14 mouse cellular contexts compared by ENCODE assay signal in the genomic region with DNA sequence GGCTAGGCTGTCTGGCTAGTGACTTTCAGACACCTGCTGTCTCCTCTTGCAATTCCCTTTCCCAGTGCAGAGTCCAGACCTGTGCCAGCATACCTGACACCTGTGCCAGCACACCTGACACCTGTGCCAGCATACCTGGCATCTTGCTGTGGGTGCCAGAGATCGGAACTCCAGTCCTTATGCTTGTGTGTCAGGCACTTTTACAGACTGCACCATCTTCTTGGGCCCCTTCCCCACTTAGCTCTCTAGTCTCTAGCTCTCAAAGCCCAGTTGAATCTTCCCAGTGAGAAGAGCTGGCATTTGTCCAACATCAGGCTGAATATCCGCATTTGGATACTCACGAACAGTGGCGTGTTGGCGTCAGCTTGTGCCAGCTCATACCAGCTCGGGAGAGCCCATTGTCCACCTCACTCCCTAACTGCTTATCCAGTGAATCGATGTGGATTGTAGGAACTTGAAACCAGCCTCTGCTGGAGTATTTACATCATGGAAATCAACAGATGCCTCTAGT. TPM values are rescaled to one million over a fixed set of nuclear protein-coding genes. Genes with fewer than 3 reads are reported as not detected.
DNase-seq lines count a peak whose midpoint lies in the region; TF ChIP-seq lines count a peak whose summit lies in the region.
"Had no signal": no experiment of that assay in that cellular context is flagged by ENCODE, and none has a peak within 500 bp of the region (broad histone marks: within the 10 kb centered on the region; RNA-seq: fewer than 3 reads in every experiment).

No protein-coding gene starts in this region.

- intact Hi-C loops in left cerebral cortex, postnatal 4 days (cut with DNase I): no loop called here
- intact Hi-C loops in left cerebral cortex, adult 2 months (cut with DNase I): no loop called here
- intact Hi-C loops in gastrocnemius, postnatal 36 days (cut with DNase I): no loop called here

- no peak for TF ChIP-seq CTCF in left cerebral cortex, adult 2 months (IDR thresholded peaks at IDR 0.05)

- no peak overlapping the region for H3K4me3 ChIP-seq in left cerebral cortex, adult 2 months
- H3K4me3 ChIP-seq: intestine, embryonic 15.5 days; liver, embryonic 15.5 days; myocyte had no signal

- DNase-seq in gastrocnemius, adult 18-20 months (ENCODE audit: low spot score): peak; percentile 3
- DNase-seq in gastrocnemius, adult 8-10 months (ENCODE audit: low spot score in 2 of 2): no peak
- peak; percentile 73 for DNase-seq in left cerebral cortex, postnatal 4 days
- no peak for DNase-seq in left cerebral cortex, adult 2 months (ENCODE audit: extremely low spot score in 1 of 2, low spot score in 2 of 2)
- peak; percentile 80 for DNase-seq in Muller cell, postnatal 12 days (ENCODE audit: inconsistent ontology term)
- DNase-seq in cerebellum, adult 9-11 months: peak; percentile 88
- no peak for DNase-seq in urinary bladder, postnatal 36 days (ENCODE audit: low spot score in 2 of 2)
- DNase-seq in gastrocnemius, postnatal 36 days: no peak
- DNase-seq: embryo, embryonic 11 days; thymus, postnatal 14 days had no signal

- H3K27ac ChIP-seq in left cerebral cortex, adult 2 months: no peak overlapping the region
- H3K27ac ChIP-seq: intestine, embryonic 15.5 days; liver, embryonic 15.5 days had no signal

RNA-seq across cellular contexts. Expression of gene Gnb2, which starts 6.0 kb away (rescaled TPM):
- 100 to 1,000 TPM; 111 to 134 TPM for total RNA-seq in gastrocnemius, adult 18-20 months (2021)
- 100 to 1,000 TPM; 118 to 137 (median 128) TPM for total RNA-seq in gastrocnemius, adult 8-10 months (2022)
- total RNA-seq in left cerebral cortex, postnatal 4 days (2021): 1,000 to 10,000 TPM; 1,140 to 1,206 TPM
- 100 to 1,000 TPM; 570 to 583 TPM for total RNA-seq in left cerebral cortex, adult 2 months (2021)
- total RNA-seq in gastrocnemius, postnatal 36 days (2021): 100 to 1,000 TPM; 107 to 129 TPM

RNA-seq across cellular contexts. Expression of gene Epo, which starts 6.3 kb away (rescaled TPM):
- not detected for total RNA-seq in gastrocnemius, adult 18-20 months (2021)
- total RNA-seq in gastrocnemius, adult 8-10 months (2022): not detected
- not detected for total RNA-seq in left cerebral cortex, postnatal 4 days (2021)
- total RNA-seq in left cerebral cortex, adult 2 months (2021): not detected
- total RNA-seq in gastrocnemius, postnatal 36 days (2021): not detected
- total RNA-seq: layer of hippocampus, postnatal 25 days had no signal

RNA-seq across cellular contexts. Expression of gene Actl6b, which starts 14.0 kb away (rescaled TPM):
- not detected for total RNA-seq in gastrocnemius, adult 18-20 months (2021)
- not detected for total RNA-seq in gastrocnemius, adult 8-10 months (2022)
- total RNA-seq in left cerebral cortex, postnatal 4 days (2021): 100 to 1,000 TPM; 151 to 176 TPM
- total RNA-seq in left cerebral cortex, adult 2 months (2021): 100 to 1,000 TPM; 103 to 111 TPM
- total RNA-seq in gastrocnemius, postnatal 36 days (2021): not detected

RNA-seq across cellular contexts. Expression of gene Gigyf1, which starts 21.0 kb away (rescaled TPM):
- total RNA-seq in gastrocnemius, adult 18-20 months (2021): 10 to 100 TPM; 19.9 to 23.5 TPM
- 10 to 100 TPM; 21.2 to 25.5 (median 22.6) TPM for total RNA-seq in gastrocnemius, adult 8-10 months (2022)
- total RNA-seq in left cerebral cortex, postnatal 4 days (2021): 10 to 100 TPM; 56.5 to 63.6 TPM
- 10 to 100 TPM; 58.1 to 59.9 TPM for total RNA-seq in left cerebral cortex, adult 2 months (2021)
- total RNA-seq in gastrocnemius, postnatal 36 days (2021): 10 to 100 TPM; 17.4 to 23.4 TPM

RNA-seq across cellular contexts. Expression of gene Tfr2, which starts 30.3 kb away (rescaled TPM):
- total RNA-seq in gastrocnemius, adult 18-20 months (2021): under 1 TPM in 1 of 2 experiments, not detected in 1; 0.36 TPM
- not detected for total RNA-seq in gastrocnemius, adult 8-10 months (2022)
- total RNA-seq in left cerebral cortex, postnatal 4 days (2021): 10 to 100 TPM; 28.3 to 28.8 TPM
- total RNA-seq in left cerebral cortex, adult 2 months (2021): 10 to 100 TPM; 13.2 to 14.9 TPM
- total RNA-seq in gastrocnemius, postnatal 36 days (2021): not detected

Comparison
In these comparisons a context has a peak if more than half of its experiments do, and no peak if none do; other contexts are left out.
1. DNase-seq: peak in gastrocnemius, adult 18-20 months (single experiment), left cerebral cortex, postnatal 4 days (single experiment), Muller cell, postnatal 12 days (single experiment) and cerebellum, adult 9-11 months (single experiment); none in gastrocnemius, adult 8-10 months (0 of 2), left cerebral cortex, adult 2 months (0 of 2), urinary bladder, postnatal 36 days (0 of 2) and gastrocnemius, postnatal 36 days (0 of 2).
2. RNA of gene Gnb2, which starts 6.0 kb away (total RNA-seq): 1,140 to 1,206 TPM in left cerebral cortex, postnatal 4 days and 570 to 583 TPM in left cerebral cortex, adult 2 months; 111 to 134 TPM in gastrocnemius, adult 18-20 months, 118 to 137 TPM in gastrocnemius, adult 8-10 months and 107 to 129 TPM in gastrocnemius, postnatal 36 days; every median in the first group is over 4 times any median in the second.
3. RNA of gene Actl6b, which starts 14.0 kb away (total RNA-seq): 151 to 176 TPM in left cerebral cortex, postnatal 4 days and 103 to 111 TPM in left cerebral cortex, adult 2 months; not detected in gastrocnemius, adult 18-20 months, not detected in gastrocnemius, adult 8-10 months and not detected in gastrocnemius, postnatal 36 days; every median in the first group is over 100 times any median in the second.